Mouse (Mus musculus) testis, adult 2 months (tissue): ENCODE measurements around the gene Dtx2.

Source experiments
- CTCF ChIP-seq: fragments of 200-500 bp; IDR thresholded peaks from 2 replicates; pipeline ENCODE4 v1.5.1; 2012; ENCODE audit warnings: low read depth, mild to moderate bottlenecking, inconsistent platforms, low read length, moderate library complexity; ENCODE audit not compliant: control insufficient read depth, insufficient read depth, insufficient replicate concordance
- POLR2A ChIP-seq: fragments of 200-500 bp; IDR thresholded peaks from 2 replicates; pipeline ENCODE4 v1.6.1; 2012; ENCODE audit warnings: low read depth, mild to moderate bottlenecking, inconsistent platforms, low read length, moderate library complexity; ENCODE audit not compliant: control insufficient read depth

- TF ChIP-seq CTCF (no peak), POLR2A (no peak)
These were observed 56.9 kb downstream of the Dtx2 start for GRCm38 (mm10) chr5:136051231-136052085.
